Mouse (Mus musculus) forebrain, embryonic 13.5 days (tissue): ENCODE data around the gene Sh3bgrl. TPM values are rescaled to one million over a fixed set of nuclear protein-coding genes. Genes with fewer than 3 reads are reported as not detected.

Source experiments
- ATAC-seq: fragments of 200-750 bp; cut with Nextera tagmentation; 2 replicates; pipeline ENCODE4 v1.8.0; 2017
- H3K27ac ChIP-seq: fragments of 300-500 bp; sonication (generic); 2 replicates; pipeline ENCODE4 v1.5.1; 2015; ENCODE audit warnings: inconsistent platforms, mild to moderate bottlenecking, moderate library complexity
- H3K27me3 ChIP-seq: fragments of 300-500 bp; sonication (generic); 2 replicates; pipeline ENCODE4 v1.6.1; 2015; ENCODE audit warnings: mild to moderate bottlenecking, inconsistent platforms
- H3K36me3 ChIP-seq: fragments of 300-500 bp; sonication (generic); 2 replicates; pipeline ENCODE4 v1.6.1; 2015; ENCODE audit warnings: mild to moderate bottlenecking, inconsistent platforms; ENCODE audit not compliant: poor library complexity, severe bottlenecking
- H3K4me1 ChIP-seq: fragments of 300-500 bp; sonication (generic); 2 replicates; pipeline ENCODE4 v1.6.1; 2015; ENCODE audit warnings: inconsistent platforms
- H3K4me2 ChIP-seq: fragments of 300-500 bp; sonication (generic); 2 replicates; pipeline ENCODE4 v1.6.1; 2015; ENCODE audit warnings: inconsistent platforms, mild to moderate bottlenecking, moderate library complexity
- H3K4me3 ChIP-seq: fragments of 300-500 bp; sonication (generic); 2 replicates; pipeline ENCODE4 v1.5.1; 2015; ENCODE audit warnings: mild to moderate bottlenecking, inconsistent platforms
- H3K9ac ChIP-seq: fragments of 300-500 bp; sonication (generic); 2 replicates; pipeline ENCODE4 v1.6.1; 2015; ENCODE audit warnings: mild to moderate bottlenecking, inconsistent platforms
- H3K9me3 ChIP-seq: fragments of 300-500 bp; sonication (generic); replicated peaks from 2 replicates; pipeline ENCODE4 v1.6.1; 2016; ENCODE audit warnings: inconsistent platforms
- WGBS: fragments of 180-500 bp; shearing (Covaris S2); methylation state at CpG from one replicate; pipeline ENCODE4 v1.1.7; 2015; 5-methylcytosine and 5-hydroxymethylcytosine counted together
- polyA plus RNA-seq: library from polyadenylated mRNA; unstranded; fragments of >200 nt; fragmentation: Nextera tagmentation; extraction: Ambion mirVana; gene quantifications from 2 replicates; pipeline ENCODE4 v1.2.1, GENCODE M21; 2015

The Sh3bgrl gene
- polyA plus RNA-seq, 1 experiment from 2014 or later: 265 TPM

- peak overlapping the region; percentile 74 for H3K27ac ChIP-seq
- 23% methylated on average over 7 of the region's 7 CpGs for WGBS
- H3K4me2 ChIP-seq: peak overlapping the region; percentile 27; the same call in 1 of the 2 replicates
These were observed 18.5 kb downstream of the Sh3bgrl start for GRCm38 (mm10) chrX:109113401-109114280.

GRCm38 (mm10) chrX:109119829-109120826 is 25.0 kb downstream of the Sh3bgrl start:
- H3K27ac ChIP-seq: no peak overlapping the region
- WGBS: 84% methylated on average over 14 of the region's 14 CpGs
- no peak overlapping the region for H3K4me2 ChIP-seq
- H3K9ac ChIP-seq: no peak overlapping the region
- no peak for ATAC-seq
- no peak overlapping the region for H3K4me3 ChIP-seq
- H3K36me3 ChIP-seq: no peaks in the 10 kb centered on the region
- no peaks in the 10 kb centered on the region for H3K27me3 ChIP-seq
- H3K4me1 ChIP-seq: no peaks in the 10 kb centered on the region
- H3K9me3 ChIP-seq: no peaks in the 10 kb centered on the region

More at GRCm38 (mm10) chrX:109113401-109114280, 18.5 kb downstream of the Sh3bgrl start:
- Histone ChIP-seq H3K4me3 (no peak overlapping the region), H3K4me1 (peaks cover 14% of the 10 kb centered on the region), H3K36me3 (no peaks in the 10 kb centered on the region), H3K27me3 (no peaks in the 10 kb centered on the region), H3K9me3 (no peaks in the 10 kb centered on the region), H3K9ac (no peak overlapping the region)
- peak; percentile 83 for ATAC-seq

- H3K9ac ChIP-seq: no peak overlapping the region
- H3K9me3 ChIP-seq: no peaks in the 10 kb centered on the region
- no peak overlapping the region for H3K27ac ChIP-seq
- WGBS: 41% methylated on average over 9 of the region's 9 CpGs
- ATAC-seq: 0 out of 2 replicates have a peak, but pooled peaks have one; percentile 33
- no peak overlapping the region for H3K4me3 ChIP-seq
- H3K4me2 ChIP-seq: no peak overlapping the region
- no peaks in the 10 kb centered on the region for H3K27me3 ChIP-seq
- no peaks in the 10 kb centered on the region for H3K4me1 ChIP-seq
- H3K36me3 ChIP-seq: no peaks in the 10 kb centered on the region
These were observed 26.0 kb downstream of the Sh3bgrl start for GRCm38 (mm10) chrX:109121161-109121560.

- Histone ChIP-seq H3K4me1 (no peaks in the 10 kb centered on the region), H3K27ac (no peak overlapping the region), H3K36me3 (no peaks in the 10 kb centered on the region), H3K4me2 (no peak overlapping the region), H3K9ac (no peak overlapping the region), H3K27me3 (no peaks in the 10 kb centered on the region), H3K9me3 (no peaks in the 10 kb centered on the region), H3K4me3 (no peak overlapping the region)
- WGBS: 73% methylated on average over 1 of the region's 1 CpGs
- no peak for ATAC-seq
These were observed 27.5 kb downstream of the Sh3bgrl start for GRCm38 (mm10) chrX:109122670-109123069.

- no peak overlapping the region for H3K9ac ChIP-seq
- no peak overlapping the region for H3K4me2 ChIP-seq
- no peak for ATAC-seq
- H3K27ac ChIP-seq: no peak overlapping the region
- no peaks in the 10 kb centered on the region for H3K36me3 ChIP-seq
- H3K4me1 ChIP-seq: no peaks in the 10 kb centered on the region
- H3K9me3 ChIP-seq: no peaks in the 10 kb centered on the region
- no peaks in the 10 kb centered on the region for H3K27me3 ChIP-seq
- no peak overlapping the region for H3K4me3 ChIP-seq
These were observed 28.6 kb downstream of the Sh3bgrl start for GRCm38 (mm10) chrX:109123762-109124161.

- Histone ChIP-seq H3K4me1 (no peaks in the 10 kb centered on the region), H3K4me2 (no peak overlapping the region), H3K9ac (no peak overlapping the region), H3K9me3 (no peaks in the 10 kb centered on the region), H3K27ac (no peak overlapping the region), H3K4me3 (no peak overlapping the region), H3K36me3 (no peaks in the 10 kb centered on the region), H3K27me3 (no peaks in the 10 kb centered on the region)
- WGBS: 78% methylated on average over 1 of the region's 1 CpGs
- ATAC-seq: no peak
These were observed 31.7 kb downstream of the Sh3bgrl start for GRCm38 (mm10) chrX:109126847-109127246.

GRCm38 (mm10) chrX:109127551-109128088 is 32.5 kb downstream of the Sh3bgrl start:
- no peak overlapping the region for H3K9ac ChIP-seq
- H3K4me2 ChIP-seq: no peak overlapping the region
- ATAC-seq: no peak
- H3K4me1 ChIP-seq: no peaks in the 10 kb centered on the region
- H3K4me3 ChIP-seq: no peak overlapping the region
- WGBS: 66% methylated on average over 7 of the region's 7 CpGs
- H3K27me3 ChIP-seq: no peaks in the 10 kb centered on the region
- H3K36me3 ChIP-seq: no peaks in the 10 kb centered on the region
- no peak overlapping the region for H3K27ac ChIP-seq
- H3K9me3 ChIP-seq: no peaks in the 10 kb centered on the region

GRCm38 (mm10) chrX:109130066-109130465 is 34.9 kb downstream of the Sh3bgrl start:
- H3K36me3 ChIP-seq: no peaks in the 10 kb centered on the region
- 88% methylated on average over 1 of the region's 1 CpGs for WGBS
- ATAC-seq: no peak

GRCm38 (mm10) chrX:109131834-109132233 is 36.7 kb downstream of the Sh3bgrl start:
- 82% methylated on average over 2 of the region's 2 CpGs for WGBS
- no peak for ATAC-seq
- H3K4me1 ChIP-seq: no peaks in the 10 kb centered on the region

More at GRCm38 (mm10) chrX:109130066-109130465, 34.9 kb downstream of the Sh3bgrl start:
- H3K27me3 ChIP-seq: no peaks in the 10 kb centered on the region
- no peak overlapping the region for H3K27ac ChIP-seq
- no peaks in the 10 kb centered on the region for H3K9me3 ChIP-seq
- no peaks in the 10 kb centered on the region for H3K4me1 ChIP-seq
- no peak overlapping the region for H3K9ac ChIP-seq
- H3K4me2 ChIP-seq: no peak overlapping the region
- H3K4me3 ChIP-seq: no peak overlapping the region

GRCm38 (mm10) chrX:109132463-109132862 is 37.3 kb downstream of the Sh3bgrl start:
- H3K4me3 ChIP-seq: no peak overlapping the region
- H3K27ac ChIP-seq: no peak overlapping the region
- H3K4me2 ChIP-seq: no peak overlapping the region
- H3K36me3 ChIP-seq: no peaks in the 10 kb centered on the region
- H3K27me3 ChIP-seq: no peaks in the 10 kb centered on the region
- no peak overlapping the region for H3K9ac ChIP-seq
- H3K9me3 ChIP-seq: no peaks in the 10 kb centered on the region
- ATAC-seq: no peak
- no peaks in the 10 kb centered on the region for H3K4me1 ChIP-seq
- WGBS: 74% methylated on average over 1 of the region's 1 CpGs

More at GRCm38 (mm10) chrX:109131834-109132233, 36.7 kb downstream of the Sh3bgrl start:
- Histone ChIP-seq H3K27ac (no peak overlapping the region), H3K27me3 (no peaks in the 10 kb centered on the region), H3K9me3 (no peaks in the 10 kb centered on the region), H3K36me3 (no peaks in the 10 kb centered on the region), H3K4me2 (no peak overlapping the region), H3K4me3 (no peak overlapping the region), H3K9ac (no peak overlapping the region)

GRCm38 (mm10) chrX:109133500-109133899 is 38.3 kb downstream of the Sh3bgrl start:
- Histone ChIP-seq H3K4me3 (no peak overlapping the region), H3K27ac (no peak overlapping the region), H3K9me3 (no peaks in the 10 kb centered on the region), H3K4me1 (no peaks in the 10 kb centered on the region), H3K27me3 (no peaks in the 10 kb centered on the region), H3K9ac (no peak overlapping the region), H3K4me2 (no peak overlapping the region), H3K36me3 (no peaks in the 10 kb centered on the region)
- WGBS: 85% methylated on average over 2 of the region's 2 CpGs
- ATAC-seq: no peak

- Histone ChIP-seq H3K4me3 (no peak overlapping the region), H3K9ac (no peak overlapping the region), H3K4me2 (no peak overlapping the region), H3K27me3 (no peaks in the 10 kb centered on the region), H3K4me1 (no peaks in the 10 kb centered on the region), H3K9me3 (no peaks in the 10 kb centered on the region), H3K36me3 (no peaks in the 10 kb centered on the region), H3K27ac (no peak overlapping the region)
- no peak for ATAC-seq
These were observed 41.1 kb downstream of the Sh3bgrl start for GRCm38 (mm10) chrX:109136306-109136705.
